Mouse (Mus musculus) retina, postnatal 1 day (tissue): Measurements from ENCODE around the gene Nebl.

ENCODE experiments used
- DNase-seq: peaks from one replicate; pipeline ENCODE4 v3.0.0-alpha.2; 2012

Gene Nebl

DNA sequence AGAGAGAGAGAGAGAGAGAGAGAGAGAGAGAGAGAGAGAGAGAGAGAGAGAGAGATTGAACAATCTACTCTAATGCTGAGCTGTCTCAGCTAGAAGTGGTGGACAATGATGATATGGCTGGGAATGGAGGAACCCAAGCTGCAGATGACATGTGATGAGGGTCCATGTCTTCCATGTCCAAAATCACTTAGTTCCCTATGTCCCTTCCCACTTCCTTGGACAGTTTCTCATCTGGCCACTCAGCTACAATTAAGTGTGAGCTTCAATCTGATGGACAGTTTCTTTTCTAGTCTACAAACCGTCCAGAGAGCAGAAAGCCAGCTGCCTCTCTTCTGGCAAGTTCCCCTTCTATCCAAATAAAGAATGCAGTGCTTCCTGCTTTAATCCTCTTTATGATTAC, 221.3 kb downstream of the Nebl start:
- DNase-seq: no peak

DNA sequence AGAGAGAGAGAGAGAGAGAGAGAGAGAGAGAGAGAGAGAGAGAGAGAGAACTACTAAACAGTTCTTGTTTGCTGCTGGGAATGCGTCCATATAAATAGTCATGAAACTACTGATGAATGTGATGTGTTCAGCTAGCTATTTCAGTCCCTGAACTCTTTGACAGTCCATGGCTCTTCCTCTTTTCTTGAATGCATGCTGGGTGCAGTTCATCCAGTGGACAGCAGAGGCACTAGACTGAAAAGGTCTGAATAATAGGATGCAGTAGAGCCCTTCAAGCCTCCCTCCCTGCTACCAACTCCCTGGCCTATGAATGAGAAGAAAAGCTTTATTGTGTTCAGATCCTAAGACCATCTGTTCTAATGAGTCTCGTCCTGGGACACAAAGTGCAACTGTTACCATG, 223.9 kb downstream of the Nebl start:
- DNase-seq: no peak

DNA sequence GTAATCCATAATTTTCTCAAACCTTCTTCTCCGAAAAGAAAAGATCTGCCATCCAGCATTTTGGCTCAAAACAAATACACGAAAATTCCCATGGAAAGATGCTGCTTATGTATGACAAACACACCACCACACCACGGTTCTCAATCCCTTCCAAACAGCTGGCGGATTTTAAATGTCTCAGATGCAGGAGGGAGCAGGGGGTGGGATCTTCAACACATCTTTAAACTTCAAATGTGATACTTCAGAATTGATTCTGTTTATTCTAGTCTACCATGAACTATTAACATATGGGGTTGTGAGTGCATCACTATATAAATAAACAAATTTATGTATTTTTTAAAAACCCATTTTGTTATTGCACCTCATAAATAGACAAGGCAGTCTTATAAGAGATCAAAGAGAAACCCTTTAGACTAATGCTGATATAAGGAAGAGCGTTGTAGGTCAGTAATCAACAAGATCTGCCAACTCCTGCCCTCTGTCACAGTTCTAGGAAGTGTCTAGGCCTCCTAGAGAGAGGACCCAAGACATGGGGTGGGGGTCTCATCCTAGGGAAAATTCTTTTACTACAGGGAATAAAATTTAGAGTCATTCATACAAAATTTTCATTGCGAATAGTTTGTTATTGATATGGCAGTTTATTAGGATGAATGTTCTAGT, 227.0 kb downstream of the Nebl start:
- DNase-seq: no peak

DNA sequence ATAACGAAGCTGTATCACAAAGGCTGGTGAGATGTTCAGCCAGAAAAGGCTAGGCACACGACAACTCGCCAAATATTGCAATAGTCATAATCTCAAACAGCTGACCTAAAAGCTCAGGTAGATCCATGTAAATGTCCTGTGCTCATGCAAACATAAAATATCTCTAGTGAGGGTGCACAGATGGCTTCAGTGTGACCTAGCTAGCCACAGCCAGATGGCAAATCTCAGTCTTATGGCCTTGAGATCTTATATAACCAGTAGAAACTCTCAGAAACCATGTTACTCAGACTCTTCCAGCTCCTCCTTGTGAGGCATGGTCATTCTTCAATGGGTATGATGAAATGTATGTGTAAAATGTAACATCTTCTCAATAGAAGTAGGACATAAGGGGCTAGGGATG, 230.2 kb downstream of the Nebl start:
- DNase-seq: no peak

DNA sequence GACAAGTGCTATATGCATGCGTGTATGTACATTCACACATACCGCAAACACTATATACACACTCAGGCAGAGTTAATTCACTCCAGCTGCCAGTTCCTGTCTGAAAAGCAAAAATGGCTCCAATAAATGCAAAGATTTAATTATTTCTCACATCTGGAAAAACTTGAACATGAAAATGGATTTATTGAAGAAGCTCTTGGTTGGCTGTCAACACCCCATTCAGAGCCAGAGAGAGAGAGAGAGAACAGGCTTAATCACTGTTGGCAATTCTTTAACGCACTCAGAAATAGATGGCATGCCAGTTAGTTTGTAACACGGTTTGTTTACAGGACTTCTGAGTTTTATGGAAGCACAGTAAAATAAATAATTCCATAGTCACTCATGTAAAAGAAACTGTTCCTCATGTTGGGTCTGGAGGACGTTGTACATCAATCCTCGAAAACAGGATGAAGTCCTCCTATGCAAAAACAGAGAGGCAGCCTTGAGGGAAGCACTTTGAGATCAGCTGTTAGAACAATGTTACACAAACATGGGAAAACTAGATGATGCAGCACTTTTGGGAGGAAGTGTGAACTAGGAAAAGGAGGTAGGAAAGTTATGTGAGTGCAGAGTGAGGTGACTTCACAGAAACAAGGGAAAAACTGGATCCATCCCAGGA, 265.6 kb downstream of the Nebl start:
- DNase-seq: no peak

DNA sequence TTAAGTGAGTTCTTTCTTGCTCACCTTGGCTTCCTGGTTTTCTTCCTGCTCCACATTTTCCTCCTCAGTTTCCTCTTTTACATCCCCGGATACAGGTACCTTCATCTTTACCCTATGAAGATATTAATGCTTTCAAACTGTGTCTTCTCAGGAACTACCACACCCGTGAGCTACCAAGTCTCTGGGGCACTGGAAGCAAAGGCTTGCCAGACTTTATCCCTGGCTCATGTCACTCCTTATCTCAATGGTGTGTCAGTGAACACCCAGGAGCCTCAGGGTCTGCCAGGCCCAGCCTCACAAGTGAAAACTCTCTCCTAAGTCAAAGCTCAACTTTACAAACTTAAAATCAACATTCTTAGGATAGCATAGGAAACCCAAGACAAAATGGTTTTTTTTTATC, 270.8 kb downstream of the Nebl start:
- DNase-seq: no peak

DNA sequence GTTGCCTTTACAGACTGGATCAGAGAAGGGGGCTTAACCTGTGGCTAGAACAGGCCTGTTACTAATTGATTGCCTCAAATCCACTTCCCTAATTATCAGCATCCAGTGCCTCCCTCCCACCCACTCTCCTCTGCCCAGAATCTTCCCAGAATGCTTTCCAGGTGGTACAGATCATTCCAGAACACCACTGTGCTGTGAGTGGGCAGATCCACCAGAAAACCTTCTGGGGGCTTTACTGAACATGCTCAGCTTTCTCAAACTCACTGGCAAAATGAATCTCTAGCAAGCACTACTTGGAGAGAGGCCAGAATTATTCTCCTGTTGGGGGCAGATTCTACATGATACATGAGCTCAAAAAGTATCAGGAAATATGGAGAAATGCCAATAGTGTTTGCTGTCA, 277.6 kb downstream of the Nebl start:
- DNase-seq: no peak

DNA sequence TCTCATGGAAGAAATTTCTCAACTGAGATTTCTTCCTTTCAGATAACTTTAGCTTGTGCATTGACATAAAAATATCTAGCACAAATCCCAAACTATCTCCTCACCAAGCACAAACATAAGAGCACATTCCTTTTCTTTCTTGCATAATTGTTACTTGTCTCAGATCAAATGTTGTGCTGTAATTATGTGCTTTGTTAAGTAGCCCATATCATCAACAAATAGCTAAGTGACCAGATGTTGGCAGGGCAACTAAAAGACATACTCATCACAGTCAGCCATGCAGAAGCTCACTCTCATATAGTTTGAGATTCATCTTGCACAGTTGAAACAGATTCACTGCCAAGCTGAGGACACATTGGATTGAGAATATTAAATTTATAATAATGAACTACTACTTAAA, 282.9 kb downstream of the Nebl start:
- DNase-seq: no peak

DNA sequence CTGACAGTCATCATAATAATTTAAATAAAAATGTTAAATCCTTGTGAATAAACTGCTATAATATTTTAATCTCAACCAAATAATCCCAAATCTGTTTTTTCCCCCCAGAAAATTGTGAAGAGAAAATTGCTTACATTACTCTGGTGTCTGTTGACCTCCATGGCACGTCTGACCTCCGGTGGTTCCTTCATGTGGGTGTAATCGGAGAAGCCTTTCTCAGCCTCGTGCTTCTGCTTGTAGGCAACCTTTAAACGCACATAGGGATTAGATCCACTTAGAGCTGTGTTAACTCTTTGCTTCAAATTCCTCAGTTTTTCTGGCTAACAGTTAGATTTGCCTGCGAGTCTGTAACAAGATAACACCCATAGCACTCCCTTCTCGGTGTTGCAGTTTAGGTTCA, 287.7 kb downstream of the Nebl start:
- DNase-seq: no peak

DNA sequence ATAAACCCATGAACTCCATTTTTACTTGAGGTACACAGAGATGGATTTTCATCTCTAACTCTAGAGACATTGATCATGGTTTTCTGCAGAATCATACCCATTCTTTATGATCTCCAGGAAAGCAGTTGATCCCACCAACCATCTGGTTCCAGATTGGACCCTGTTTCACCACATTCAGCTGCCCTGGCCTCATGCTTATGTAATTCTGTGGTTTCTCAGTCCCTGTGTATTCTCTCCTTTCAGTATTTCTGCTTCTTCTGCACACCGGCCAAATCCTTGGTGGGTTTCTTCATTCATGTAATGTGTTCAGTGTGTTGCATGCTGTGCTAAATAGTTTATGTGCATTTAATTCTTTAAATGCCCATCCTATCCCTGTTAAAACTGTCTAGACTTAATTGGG, 292.9 kb downstream of the Nebl start:
- DNase-seq: no peak

DNA sequence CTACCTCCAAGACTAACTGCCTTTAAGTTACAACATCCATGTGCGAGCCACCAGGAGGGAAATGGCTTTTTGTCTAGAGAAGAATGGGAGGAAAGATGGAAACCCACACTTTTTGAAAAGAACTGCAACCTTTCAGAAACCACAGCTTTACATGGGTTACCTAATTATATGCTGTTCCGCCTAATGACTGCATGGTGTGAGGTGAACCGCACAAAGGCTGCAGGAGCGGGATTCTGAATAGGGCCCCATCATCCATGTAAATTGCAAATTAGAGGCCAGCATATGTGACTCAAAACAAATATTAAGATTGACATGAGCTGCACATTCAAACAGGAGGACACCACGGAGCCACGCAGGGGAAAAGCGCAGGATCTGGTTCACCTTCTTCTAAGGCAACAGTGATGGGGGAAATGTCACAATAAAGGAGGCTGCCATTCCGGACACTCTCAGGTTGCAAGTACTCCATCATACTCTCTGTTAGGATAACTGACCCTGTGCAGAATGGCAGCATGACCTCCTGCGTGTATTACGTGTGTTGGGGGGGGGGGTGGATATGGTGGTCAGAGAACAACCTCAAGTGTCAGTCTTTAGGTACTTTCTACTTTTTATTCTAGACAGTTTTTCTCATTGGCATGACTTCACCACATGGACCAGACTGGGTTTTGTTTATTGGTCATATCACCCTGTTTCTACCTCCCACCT, 294.4 kb downstream of the Nebl start:
- peak; percentile 32 for DNase-seq

DNA sequence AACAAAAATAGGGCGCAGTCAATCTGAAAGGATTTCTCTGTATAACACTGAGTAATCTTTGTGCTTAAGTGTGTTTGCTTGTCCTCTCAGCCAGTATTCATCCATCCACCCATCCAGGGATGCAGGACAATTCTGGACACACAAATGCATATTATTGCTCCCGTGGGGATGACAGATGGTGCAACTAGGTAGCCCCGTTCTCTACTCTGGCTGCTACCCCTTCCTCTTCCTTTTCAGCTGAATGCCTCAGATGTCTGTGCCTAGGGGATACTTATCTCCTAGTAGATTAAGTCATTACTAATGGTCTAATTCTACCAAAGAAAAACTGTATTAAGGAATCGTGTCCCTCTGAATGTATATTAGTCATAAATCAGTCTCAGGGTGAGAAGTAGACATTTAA, 296.0 kb downstream of the Nebl start:
- no peak for DNase-seq

DNA sequence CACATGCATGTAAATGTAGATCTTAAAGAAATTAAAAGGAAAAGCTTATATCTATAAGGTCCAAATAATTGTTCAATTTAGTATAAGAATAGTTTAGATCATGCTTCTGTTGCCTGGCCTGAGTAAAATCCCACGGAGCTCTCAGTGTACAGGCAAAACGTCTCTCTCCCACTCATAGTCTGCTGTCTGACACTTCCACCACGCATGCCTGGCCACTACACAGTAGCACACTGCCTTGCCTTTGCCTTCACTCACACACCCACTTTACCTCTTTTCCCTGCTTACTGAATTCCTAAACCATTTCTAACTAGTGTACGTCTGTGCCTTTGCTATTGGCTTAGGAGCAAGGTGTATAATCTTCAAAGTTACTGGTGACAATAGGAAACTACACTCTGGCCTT, 302.2 kb downstream of the Nebl start:
- DNase-seq: no peak

DNA sequence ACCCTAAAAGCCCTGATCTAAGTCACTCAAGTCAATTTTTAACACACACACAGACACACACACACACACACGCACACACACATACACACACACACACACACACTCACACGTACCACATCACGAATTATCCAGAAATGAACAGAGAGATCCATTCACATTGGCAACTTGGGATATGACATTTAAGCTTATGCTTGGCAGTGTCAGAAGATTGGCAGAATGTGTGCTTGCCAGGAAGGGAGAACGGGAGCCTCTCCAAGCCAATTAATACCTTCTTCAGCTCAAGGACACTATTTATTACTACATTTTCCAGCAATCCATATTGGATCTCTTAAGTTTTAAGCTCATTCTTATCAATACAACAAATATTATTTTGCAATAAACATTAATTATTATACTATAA, 303.1 kb downstream of the Nebl start:
- no peak for DNase-seq

DNA sequence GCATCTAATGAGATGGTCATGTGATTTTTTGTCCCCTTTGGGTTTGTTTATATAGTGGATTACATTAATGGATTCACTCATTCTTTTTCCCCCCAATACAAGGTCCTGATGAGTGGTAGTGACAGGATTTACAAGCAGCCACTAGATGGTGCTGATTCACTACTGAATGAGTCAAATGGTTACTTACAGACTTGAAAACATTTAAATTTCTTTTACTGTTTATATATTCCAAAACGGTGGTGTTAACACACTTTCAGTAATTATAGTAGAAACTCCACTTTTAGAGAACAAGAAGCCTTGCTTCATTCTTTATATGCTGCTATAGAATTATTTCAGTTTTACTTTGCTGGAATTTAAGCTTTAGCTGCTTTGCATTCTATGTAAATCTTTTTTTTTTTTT, 308.3 kb downstream of the Nebl start:
- DNase-seq: peak; percentile 79

DNA sequence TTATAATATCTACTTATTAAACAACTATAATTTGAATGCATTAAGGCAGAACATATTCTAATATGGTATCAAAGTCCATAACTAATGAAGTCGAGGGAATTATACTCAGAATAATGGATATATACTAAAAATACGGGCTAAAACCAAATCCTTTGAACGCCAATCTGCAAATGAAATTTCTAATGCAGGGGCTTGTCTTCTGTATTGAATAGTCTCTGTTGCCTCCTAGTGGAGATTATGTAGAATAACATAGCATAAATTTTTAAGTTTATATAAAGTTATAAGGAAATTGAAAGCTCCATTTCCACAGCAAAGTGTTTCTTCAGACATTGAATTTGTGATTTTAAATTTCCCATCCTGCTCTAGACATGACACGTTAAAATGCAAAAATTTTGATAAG, 315.9 kb downstream of the Nebl start:
- peak; percentile 37 for DNase-seq

DNA sequence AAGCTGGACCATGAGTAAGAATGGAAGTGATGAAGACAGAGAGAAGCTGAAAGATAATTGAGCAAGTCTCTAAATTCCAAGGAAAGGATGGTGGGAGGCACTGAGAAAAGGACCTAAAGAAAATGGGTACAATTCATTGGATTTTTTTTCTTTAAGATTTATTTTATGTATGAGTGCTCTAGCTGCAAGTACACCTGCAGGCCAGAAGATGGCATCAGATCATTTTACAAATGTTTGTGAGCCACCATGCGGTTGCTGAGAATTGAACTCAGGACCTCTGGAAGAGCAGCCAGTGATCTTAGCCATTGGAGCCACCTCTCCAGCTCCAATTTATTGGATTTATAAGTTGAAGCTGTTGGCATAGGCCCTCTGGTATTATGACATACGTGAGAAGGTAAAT, 316.9 kb downstream of the Nebl start:
- DNase-seq: no peak

DNA sequence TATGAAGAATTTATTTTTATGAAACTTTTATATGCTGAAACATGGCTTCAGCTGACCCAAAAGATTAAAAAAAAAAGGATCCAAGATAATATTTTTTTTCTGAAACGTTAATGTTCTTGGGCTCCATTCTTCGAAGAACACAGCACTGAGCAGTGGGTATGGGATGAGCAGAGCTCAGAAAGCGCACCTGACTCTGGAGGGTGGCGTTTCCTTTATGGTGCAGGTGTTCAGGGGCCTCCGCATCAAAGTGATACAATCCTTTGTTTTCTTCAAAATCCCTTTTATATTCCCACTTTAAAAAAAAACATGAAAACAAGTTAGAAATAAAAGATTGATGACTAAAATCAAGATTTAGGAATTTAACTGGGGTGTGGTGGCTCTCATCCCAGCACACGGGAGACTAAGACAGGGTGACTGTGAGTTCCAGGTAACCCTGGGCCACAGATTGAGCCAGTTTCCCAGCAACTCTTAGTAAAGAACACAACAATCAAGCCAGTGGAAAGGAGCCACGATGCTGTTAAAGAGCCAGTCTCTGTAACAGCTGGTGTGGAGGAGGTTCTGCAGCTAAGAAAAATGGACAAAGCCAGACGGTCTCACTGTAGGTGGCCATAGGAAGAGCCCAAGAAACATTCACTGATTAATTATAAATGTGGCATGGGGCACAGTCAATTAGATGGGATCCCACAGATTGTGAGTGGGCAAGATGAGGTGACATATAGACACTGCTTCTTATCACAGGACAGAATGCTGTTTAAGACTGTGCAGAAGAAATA, 317.6 kb downstream of the Nebl start:
- no peak for DNase-seq

DNA sequence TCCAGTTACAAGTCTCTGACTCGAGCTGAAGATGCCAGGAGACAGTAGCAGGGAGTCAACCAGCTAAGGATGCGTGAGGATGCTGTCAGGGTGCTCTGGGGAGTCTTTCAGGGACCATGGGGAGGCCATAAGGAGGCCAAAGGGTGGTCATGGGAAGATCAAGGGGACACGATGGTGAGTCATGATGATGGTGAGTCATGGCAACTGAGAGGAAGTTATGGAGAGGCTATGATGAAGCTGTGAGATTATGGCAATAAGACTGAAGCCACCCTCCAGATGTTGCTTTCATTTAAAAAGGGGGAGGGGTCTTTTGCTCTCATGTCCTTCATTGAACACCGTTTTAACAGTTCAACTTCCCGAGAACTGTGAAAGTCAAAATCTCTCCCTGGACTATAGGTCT, 322.0 kb downstream of the Nebl start:
- no peak for DNase-seq

DNA sequence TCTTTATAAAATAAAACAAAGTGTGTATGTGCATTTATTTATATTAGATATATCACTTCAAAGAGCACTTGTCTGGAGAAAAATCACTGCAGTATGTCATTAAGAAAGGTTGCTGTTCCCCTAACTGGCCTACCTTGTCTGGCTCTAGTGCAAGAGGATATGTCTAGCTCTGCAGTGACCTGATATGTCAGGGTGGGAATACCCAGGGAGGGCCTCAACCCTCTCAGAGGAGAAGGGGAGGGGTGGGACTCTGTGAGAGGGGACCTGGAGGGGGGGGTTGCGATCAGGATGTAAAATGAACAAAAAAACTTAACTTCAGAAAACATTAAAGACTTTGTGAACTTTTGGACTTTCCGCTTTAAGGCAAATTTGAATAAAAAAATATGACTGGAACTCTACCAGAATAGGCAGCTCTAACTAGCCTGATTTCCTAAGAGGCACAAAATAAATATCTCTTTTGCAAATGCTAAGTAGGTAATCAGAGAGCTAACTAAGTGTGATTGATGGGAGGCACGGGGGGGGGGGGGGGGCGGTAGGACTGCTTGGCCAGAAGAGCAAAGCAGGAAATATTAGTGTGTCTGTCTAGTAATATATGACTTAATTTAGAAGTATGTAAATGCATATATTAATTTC, 325.2 kb downstream of the Nebl start:
- DNase-seq: no peak

DNA sequence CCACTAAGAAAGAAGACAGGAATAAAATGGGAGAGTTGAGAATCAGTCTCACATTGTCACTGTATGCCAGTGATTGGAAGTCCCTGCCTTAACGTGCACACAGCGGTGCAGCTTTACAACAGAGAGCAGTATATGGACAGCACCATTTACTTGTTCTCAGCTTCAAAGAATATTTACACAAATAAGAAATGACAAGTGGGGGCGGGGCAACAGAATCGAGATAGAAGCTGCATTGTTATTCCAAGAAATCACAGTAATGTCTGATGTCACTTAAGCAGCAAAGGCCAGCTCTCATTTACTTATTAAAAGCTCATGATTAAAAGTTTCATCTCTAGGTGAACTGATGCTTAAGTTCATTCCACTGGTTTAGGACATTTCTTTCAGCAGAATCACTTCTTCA, 328.8 kb downstream of the Nebl start:
- peak; percentile 95 for DNase-seq

DNA sequence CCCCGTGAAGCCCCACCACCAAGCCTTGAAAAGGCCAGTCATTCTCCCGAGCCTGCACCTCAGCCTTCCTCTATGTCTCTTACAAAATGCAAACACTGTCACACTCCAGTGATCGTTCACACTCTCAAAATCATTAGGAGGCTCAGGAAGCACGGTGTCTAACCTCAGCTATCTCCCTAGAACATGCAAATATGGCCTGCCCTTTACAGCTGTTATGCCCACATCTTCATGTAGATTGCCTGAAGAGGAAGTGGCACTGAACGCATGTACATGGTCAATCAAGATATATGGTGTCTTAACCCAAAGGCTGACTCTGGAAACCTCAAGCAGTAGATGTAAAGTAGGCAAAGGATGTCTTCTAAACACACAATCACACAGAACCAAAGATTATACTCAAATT, 335.0 kb downstream of the Nebl start:
- DNase-seq: no peak

DNA sequence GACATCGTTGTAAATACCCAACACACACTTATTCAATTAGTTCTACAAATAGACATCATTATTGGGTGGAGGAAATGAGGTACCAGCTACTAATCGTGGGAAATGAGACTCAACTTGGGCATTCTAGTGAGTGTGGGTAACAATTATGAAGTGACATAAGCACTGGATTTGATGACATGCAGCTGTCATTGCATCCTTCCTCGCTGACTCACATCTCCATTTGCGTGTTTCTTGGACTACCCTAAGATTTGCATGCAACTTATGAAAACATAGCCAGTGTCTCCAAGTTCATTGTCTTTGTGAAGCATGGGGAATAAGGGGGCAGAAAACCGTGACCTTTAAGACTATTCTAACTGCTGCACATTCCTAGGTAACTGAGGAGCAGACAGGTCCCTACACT, 339.9 kb downstream of the Nebl start:
- DNase-seq: no peak
